Mouse (Mus musculus): Measurements from ENCODE around the gene Omd. TPM values are rescaled to one million over a fixed set of nuclear protein-coding genes. Genes with fewer than 3 reads are reported as not detected.

Gene Omd
- total RNA-seq, 2 experiments from 2014 or later = 2.2 to 2.4 TPM

DNA sequence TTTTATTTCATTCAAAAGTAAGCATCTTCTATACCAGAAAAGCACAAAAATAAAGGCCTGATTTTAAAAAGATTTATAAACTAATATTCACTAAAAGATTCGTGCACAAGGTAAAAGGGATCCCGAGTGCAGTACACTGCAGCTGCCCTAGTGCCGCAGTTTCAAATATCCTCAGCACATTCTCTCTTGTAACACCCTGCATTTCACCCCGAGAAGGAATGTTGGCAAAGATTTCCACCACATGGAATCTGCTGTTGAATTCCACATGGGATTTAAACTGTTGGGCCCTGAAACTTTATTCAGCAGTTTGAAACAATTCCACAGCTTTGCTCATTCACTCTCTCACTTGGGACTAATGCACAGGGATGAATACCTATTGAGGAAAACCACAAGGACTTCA lies 25.5 kb downstream of the Omd start, which contains the start of gene Ogn:
Gene Ogn (plus strand): TSS at position 333 of the 400 bp plus-strand sequence.
- no peak for DNase-seq (ENCODE audit: low spot score in 2 of 2)

DNA sequence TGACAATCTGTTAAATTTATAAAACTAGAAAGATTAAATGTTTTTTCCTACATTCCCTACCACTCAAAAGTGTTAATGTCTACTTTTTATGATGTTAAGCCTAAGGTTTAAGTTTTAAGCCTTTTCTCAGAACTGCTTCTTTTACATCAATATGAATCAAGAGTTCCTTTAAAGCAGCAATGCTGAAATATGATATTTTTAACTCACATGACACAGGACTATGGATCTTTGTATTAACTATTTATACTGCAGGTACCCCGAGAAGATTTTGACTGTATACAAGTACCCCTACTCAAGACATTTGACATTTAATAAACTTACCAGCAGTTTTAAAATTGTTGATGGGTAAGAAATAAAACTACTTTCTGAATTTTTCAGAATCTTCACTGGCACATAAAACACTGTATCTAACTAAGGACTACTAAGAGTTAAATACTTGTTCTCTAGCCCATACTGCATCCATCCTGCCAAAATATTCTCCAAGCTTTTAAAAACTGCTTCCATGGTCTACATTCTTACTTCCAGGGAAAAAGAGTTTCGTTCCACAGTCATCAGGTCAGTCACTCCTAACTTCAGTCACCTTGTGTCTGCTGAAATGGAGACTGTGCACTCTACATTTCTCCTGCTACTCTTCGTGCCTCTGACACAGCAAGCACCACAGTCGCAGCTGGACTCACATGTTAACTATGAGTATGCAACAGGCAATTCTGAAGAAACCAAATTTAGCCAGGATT lies 26.5 kb downstream of the Omd start:
- no peak for DNase-seq (ENCODE audit: low spot score in 2 of 2)

DNA sequence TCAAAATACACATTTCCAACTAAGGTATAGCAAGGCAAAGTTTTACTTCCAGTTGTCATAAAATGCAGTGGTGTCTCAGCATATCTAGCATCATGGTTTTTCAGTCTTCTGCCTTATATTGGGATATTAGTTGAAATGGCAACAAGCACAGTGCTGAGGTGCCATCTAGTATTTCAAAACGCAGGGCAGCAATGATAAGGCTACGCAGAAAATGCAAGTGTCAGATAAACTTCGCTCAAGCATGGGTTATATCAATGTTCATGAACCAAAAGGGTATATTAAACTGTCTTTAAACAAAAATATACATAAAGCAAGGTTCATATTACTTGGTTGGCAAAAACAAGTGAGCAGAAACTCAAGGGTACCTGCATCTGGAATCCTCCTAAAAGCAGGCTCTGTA lies 34.8 kb downstream of the Omd start:
- DNase-seq (ENCODE audit: low spot score in 2 of 2) = no peak

DNA sequence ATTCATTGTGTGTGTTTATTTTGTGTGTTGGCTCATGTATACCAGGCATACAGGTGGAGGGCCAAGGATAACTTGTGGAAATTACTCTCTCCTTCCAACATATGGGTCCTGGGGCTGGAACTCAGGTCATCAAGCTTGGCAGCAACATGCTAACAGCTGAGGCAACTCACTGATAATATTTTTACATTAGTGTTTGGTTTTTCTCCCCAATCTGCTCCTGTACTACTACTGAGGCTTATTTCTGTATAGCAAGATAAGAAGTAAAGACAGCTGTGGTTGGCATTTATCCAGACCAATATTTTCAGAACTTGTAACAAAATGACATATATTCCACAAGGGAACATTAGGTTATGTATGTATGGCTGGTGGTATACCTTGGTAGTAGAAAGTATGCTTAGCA lies 36.1 kb downstream of the Omd start:
- DNase-seq (ENCODE audit: low spot score in 2 of 2) = no peak

DNA sequence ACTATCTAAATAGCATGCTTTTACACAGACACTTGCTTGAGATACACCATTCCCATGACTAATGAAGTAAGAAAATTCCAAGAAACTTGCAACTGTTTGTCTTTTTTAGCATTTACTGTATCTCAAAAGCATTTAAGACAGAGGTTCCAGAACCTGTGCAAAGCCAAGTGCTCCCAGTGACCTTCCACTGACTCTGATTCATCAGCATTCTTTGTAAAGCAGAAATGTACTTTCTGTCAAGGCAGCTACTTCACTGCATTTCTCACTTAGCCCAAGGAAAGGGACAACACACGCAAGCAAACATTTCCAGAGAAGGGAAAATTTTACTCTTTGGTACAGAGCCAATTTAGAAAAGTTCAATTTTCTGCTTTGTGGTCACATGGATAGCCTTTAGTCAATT lies 41.0 kb downstream of the Omd start:
- DNase-seq (ENCODE audit: low spot score in 2 of 2) = no peak

DNA sequence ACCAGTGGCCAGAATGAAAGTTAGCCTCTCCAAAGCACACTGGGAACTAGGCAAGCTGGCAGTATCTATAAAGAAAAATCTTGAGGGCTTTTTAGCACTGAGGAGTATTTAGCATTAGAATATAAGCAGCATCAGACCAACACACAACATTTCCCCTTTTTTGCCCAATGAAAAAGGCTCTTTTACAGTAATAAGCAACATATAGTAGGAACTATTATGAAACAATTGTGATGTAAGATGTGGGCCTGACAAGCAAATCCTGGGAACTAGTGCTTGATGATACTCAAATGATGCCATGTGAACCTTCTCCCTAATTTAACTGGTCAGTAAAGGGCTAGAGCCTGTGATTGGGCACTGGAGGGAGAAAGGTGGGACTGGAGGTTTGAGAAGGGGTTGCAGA lies 45.9 kb downstream of the Omd start:
- DNase-seq (ENCODE audit: low spot score in 2 of 2) = no peak

DNA sequence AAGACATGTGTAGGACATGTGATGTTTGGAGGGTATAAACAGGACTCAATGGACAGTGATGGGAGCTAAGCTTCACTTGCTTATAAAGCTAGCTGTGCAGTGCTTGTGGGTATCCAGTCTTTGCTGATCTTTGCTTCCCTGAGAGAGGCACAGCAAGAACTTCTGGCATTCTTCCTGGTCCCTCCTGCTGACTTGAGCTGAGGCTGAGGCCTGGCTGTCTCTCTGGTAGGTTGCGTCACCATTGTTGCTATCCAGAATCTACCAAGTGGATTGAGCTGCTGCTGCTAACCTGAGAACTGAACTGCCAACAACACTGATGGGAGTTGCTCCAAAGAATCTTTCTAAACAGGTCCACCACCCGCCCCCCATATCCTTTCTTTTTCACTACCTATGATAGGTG lies 46.8 kb downstream of the Omd start:
- no peak for DNase-seq (ENCODE audit: low spot score in 2 of 2)

DNA sequence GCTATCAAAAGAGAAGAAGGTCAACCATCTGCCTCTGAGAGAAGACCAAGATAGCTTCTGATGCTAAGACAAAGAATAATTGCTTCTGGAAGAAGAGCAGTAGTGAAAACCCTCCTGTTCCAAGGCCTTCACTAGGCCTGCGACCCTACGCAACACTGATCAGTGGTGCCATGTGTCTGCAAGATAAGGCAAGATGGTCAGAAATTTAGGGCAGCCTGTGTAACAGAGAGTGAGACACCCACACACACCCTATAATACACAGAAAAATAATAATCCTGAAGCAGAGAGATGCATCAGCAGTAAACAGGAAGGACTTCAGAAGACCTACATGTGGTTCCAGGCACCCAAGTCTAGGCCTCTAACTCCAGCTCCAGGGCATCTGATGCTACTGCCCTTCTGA lies 57.7 kb downstream of the Omd start:
- no peak for DNase-seq (ENCODE audit: low spot score in 2 of 2)

Other genes starting within 250 kb of the Omd start
- 10 to 100 TPM; 46.4 to 48.6 TPM for gene Bicd2, start 240.9 kb upstream of the Omd start, total RNA-seq (2021)
- 10 to 100 TPM; 14.5 to 18.4 TPM for gene Ippk, start 161.2 kb upstream of the Omd start, total RNA-seq (2021)
- 1 to 10 TPM; 1.5 to 2.3 TPM for gene Tes3-ps, start 89.1 kb upstream of the Omd start, total RNA-seq (2021)
- gene Ecm2, start 77.7 kb upstream of the Omd start, total RNA-seq (2021) = 1 to 10 TPM; 2.8 to 3.1 TPM
- under 1 TPM; 0.89 to 0.98 TPM for gene Aspn, start 38.0 kb upstream of the Omd start, total RNA-seq (2021)
- gene Ogn, start 25.6 kb downstream of the Omd start, total RNA-seq (2021) = 1 to 10 TPM; 8.6 to 9.9 TPM
- 1 to 10 TPM in 1 of 2 experiments, under 1 TPM in 1; 0.79 to 1.2 TPM for gene Cenpp, start 70.3 kb downstream of the Omd start, total RNA-seq (2021)
- 10 to 100 TPM; 22.7 to 25.1 TPM for gene Nol8, start 70.6 kb downstream of the Omd start, total RNA-seq (2021)
- 10 to 100 TPM; 62.0 to 67.9 TPM for gene Iars, start 99.6 kb downstream of the Omd start, total RNA-seq (2021)
- not detected for gene Gm30302, start 216.5 kb downstream of the Omd start, total RNA-seq (2021)

Measured in left cerebral cortex, adult 18-20 months (tissue).